Comparison of ENCODE assay signal across 7 mouse cellular contexts in the genomic region with DNA sequence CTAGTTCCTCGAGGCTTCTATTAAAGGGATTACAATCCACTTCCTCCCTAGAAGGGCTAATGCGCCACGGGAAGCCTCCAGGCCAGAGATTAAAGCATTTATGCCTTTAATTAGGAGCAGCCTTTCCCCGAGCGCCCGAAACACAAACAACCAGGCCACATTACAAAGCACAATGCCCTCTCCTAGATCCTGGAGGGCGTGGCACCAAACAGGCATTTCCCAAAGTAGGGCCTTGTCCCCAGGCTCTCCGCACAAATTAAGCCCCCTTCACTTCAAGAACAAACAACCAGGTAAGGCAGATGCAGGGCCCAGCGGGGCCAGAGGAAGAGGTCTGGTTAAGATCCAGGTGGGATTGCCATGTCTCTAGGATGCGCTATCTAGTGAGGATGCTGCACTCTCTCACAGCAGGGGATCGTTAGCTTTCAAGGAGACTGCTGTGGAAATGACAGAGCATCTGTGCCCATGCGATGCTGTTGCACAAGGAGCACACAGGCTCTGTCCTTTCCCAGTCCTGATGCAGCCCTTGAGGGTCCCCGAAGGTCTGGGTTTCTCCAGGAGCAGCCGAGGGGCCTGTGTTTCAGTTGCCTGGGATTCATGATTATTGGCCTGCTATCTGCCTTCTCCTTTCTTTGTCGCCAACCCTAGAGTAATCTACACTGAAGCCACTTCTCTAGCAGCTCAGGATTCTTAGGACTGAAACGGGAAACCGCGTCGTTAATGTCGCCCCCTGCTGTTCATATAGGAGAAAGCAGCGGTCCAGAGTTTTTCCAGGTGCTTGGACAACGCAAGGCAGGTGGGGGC. TPM values are rescaled to one million over a fixed set of nuclear protein-coding genes. Genes with fewer than 3 reads are reported as not detected.
DNase-seq lines count a peak whose midpoint lies in the region; ATAC-seq and TF ChIP-seq lines count a peak whose summit lies in the region.

No protein-coding gene starts in this region.

- no peaks in the 10 kb centered on the region for H3K9me3 ChIP-seq in MEL (replicated peaks; ENCODE audit: insufficient read depth, low read length)
- no peaks in the 10 kb centered on the region for H3K9me3 ChIP-seq in embryonic facial prominence, embryonic 14.5 days (ENCODE audit: control insufficient read depth, low read length)
- no peaks in the 10 kb centered on the region for H3K9me3 ChIP-seq in lung, postnatal 0 days (ENCODE audit: low read length)

- peak overlapping the region; percentile 53 for H3K4me2 ChIP-seq in embryonic facial prominence, embryonic 14.5 days (ENCODE audit: low read depth, low read length)
- H3K4me2 ChIP-seq in lung, postnatal 0 days (replicated peaks; ENCODE audit: low read depth, low read length), result peak overlapping the region; percentile 39; the same call in 1 of the 2 replicates

- no peaks in the 10 kb centered on the region for H3K79me2 ChIP-seq in MEL (ENCODE audit: control insufficient read depth, insufficient read depth, low read length, poor library complexity)

- TF ChIP-seq POLR2A in MEL (IDR thresholded peaks at IDR 0.05; ENCODE audit: control insufficient read depth in 1 of 2, insufficient read depth in 1 of 2, low read depth in 1 of 2, low read length in 2 of 2, poor library complexity in 1 of 2), result no peak
- no peak for TF ChIP-seq POLR2A in bone marrow macrophage, adult 2 months (IDR thresholded peaks at IDR 0.05; ENCODE audit: borderline replicate concordance, low read depth, low read length)

- DNase-seq in MEL (ENCODE audit: low read depth, low spot score), result peak; percentile 61
- peak; percentile 40 for DNase-seq in embryonic facial prominence, embryonic 14.5 days (ENCODE audit: low spot score)
- DNase-seq in heart, postnatal 4 days, result peak; percentile 48
- peak; percentile 18 for DNase-seq in layer of hippocampus, adult 9-10 months (ENCODE audit: low spot score)
- DNase-seq in lung, postnatal 0 days (ENCODE audit: low spot score), result peak; percentile 49
- DNase-seq in retina, postnatal 7 days (ENCODE audit: low read depth, low spot score), result peak; percentile 36

- TF ChIP-seq EP300 in MEL (IDR thresholded peaks at IDR 0.05; ENCODE audit: low read depth in 1 of 2, low read length in 2 of 2), result no peak
- no peak for TF ChIP-seq EP300 in lung, postnatal 0 days (IDR thresholded peaks at IDR 0.05)

- TF ChIP-seq CTCF in MEL (IDR thresholded peaks at IDR 0.05 in 2 of 3, conservative IDR thresholded peaks at IDR 0.05 in 1 of 3; ENCODE audit: control insufficient read depth in 1 of 3, insufficient read depth in 1 of 3, low read depth in 2 of 3, low read length in 3 of 3, poor library complexity in 1 of 3, severe bottlenecking in 1 of 3), result peak; percentile 73 to 82 (median 79)
- TF ChIP-seq CTCF in bone marrow macrophage, adult 2 months (IDR thresholded peaks at IDR 0.05; ENCODE audit: low read depth, low read length), result peak; percentile 97
- peak; percentile 75 for TF ChIP-seq CTCF in lung, postnatal 0 days (IDR thresholded peaks at IDR 0.05)

- peak; percentile 75 for ATAC-seq in embryonic facial prominence, embryonic 14.5 days (ENCODE audit: low read depth)
- no peak; the same call in 1 of the 2 replicates for ATAC-seq in lung, postnatal 0 days

- H3K4me3 ChIP-seq in MEL (ENCODE audit: control insufficient read depth in 1 of 2, insufficient read depth in 1 of 2, low read depth in 2 of 2, low read length in 2 of 2), result no peak overlapping the region
- no peak overlapping the region for H3K4me3 ChIP-seq in bone marrow macrophage, adult 2 months (ENCODE audit: insufficient read depth, low read length)
- peak overlapping the region; percentile 26 for H3K4me3 ChIP-seq in embryonic facial prominence, embryonic 14.5 days (ENCODE audit: low read depth, low read length)
- no peak overlapping the region for H3K4me3 ChIP-seq in lung, postnatal 0 days (ENCODE audit: low read depth, low read length)

- TF ChIP-seq RAD21 in MEL (IDR thresholded peaks at IDR 0.05; ENCODE audit: low read depth, low read length), result peak; percentile 46

- no peaks in the 10 kb centered on the region; a peak in 2 of 4 replicates for H3K27me3 ChIP-seq in MEL (ENCODE audit: control insufficient read depth in 1 of 2, insufficient read depth in 2 of 2, low read length in 2 of 2)
- H3K27me3 ChIP-seq in embryonic facial prominence, embryonic 14.5 days (replicated peaks; ENCODE audit: control insufficient read depth, insufficient read depth, low read length), result no peaks in the 10 kb centered on the region
- H3K27me3 ChIP-seq in lung, postnatal 0 days (replicated peaks; ENCODE audit: insufficient read depth, low read length), result no peaks in the 10 kb centered on the region

- H3K27ac ChIP-seq in MEL (ENCODE audit: control insufficient read depth, low read depth, low read length), result no peak overlapping the region
- H3K27ac ChIP-seq in bone marrow macrophage, adult 2 months (ENCODE audit: insufficient read depth, low read depth, low read length), result no peak overlapping the region
- no peak overlapping the region for H3K27ac ChIP-seq in embryonic facial prominence, embryonic 14.5 days (replicated peaks; ENCODE audit: low read depth, low read length)
- no peak overlapping the region for H3K27ac ChIP-seq in lung, postnatal 0 days (ENCODE audit: low read length)

- no peaks in the 10 kb centered on the region for H3K4me1 ChIP-seq in MEL (ENCODE audit: control insufficient read depth in 1 of 2, insufficient read depth in 2 of 2, low read length in 2 of 2)
- no peaks in the 10 kb centered on the region for H3K4me1 ChIP-seq in bone marrow macrophage, adult 2 months (ENCODE audit: control insufficient read depth, insufficient read depth, low read length)
- peaks cover 9% of the 10 kb centered on the region; the same call in 1 of the 2 replicates for H3K4me1 ChIP-seq in embryonic facial prominence, embryonic 14.5 days (ENCODE audit: control insufficient read depth, insufficient read depth, low read length)
- H3K4me1 ChIP-seq in lung, postnatal 0 days (ENCODE audit: insufficient read depth, low read depth, low read length), result no peaks in the 10 kb centered on the region

- H3K36me3 ChIP-seq in MEL (ENCODE audit: control insufficient read depth in 1 of 2, insufficient read depth in 2 of 2, low read length in 2 of 2), result no peaks in the 10 kb centered on the region
- H3K36me3 ChIP-seq in embryonic facial prominence, embryonic 14.5 days (ENCODE audit: control insufficient read depth, insufficient read depth, low read length), result no peaks in the 10 kb centered on the region
- H3K36me3 ChIP-seq in lung, postnatal 0 days (ENCODE audit: insufficient read depth, low read length), result no peaks in the 10 kb centered on the region

- H3K9ac ChIP-seq in MEL (ENCODE audit: control insufficient read depth, low read depth, low read length, poor library complexity, severe bottlenecking), result no peak overlapping the region
- H3K9ac ChIP-seq in embryonic facial prominence, embryonic 14.5 days (ENCODE audit: low read depth, low read length), result peak overlapping the region; percentile 48; the same call in 1 of the 2 replicates
- H3K9ac ChIP-seq in lung, postnatal 0 days (replicated peaks; ENCODE audit: low read depth), result no peak overlapping the region

- WGBS in embryonic facial prominence, embryonic 14.5 days, result 2% methylated on average over 22 of the region's 22 CpGs
- WGBS in lung, postnatal 0 days, result 8% methylated on average over 22 of the region's 22 CpGs

TF ChIP-seq in MEL, 35 proteins besides CTCF, POLR2A, EP300 and RAD21:
- TF ChIP-seq SMC3 (IDR thresholded peaks at IDR 0.05; ENCODE audit: low read depth, low read length) (peak; percentile 80), ELF1 (IDR thresholded peaks at IDR 0.05; ENCODE audit: low read depth, low read length) (no peak), ZC3H11A (IDR thresholded peaks at IDR 0.05; ENCODE audit: low read depth, low read length) (peak; percentile 54)

RNA-seq across cellular contexts. Expression of a gene that starts 2.7 kb away (rescaled TPM):
- not detected in 2 replicates for total RNA-seq in MEL (2012; rRNA removed)
- not detected for polyA plus RNA-seq in MEL (2012; ENCODE audit: insufficient read depth in 1 of 2, insufficient read length in 2 of 2, low read depth in 1 of 2, low replicate concordance in 2 of 2, missing spikeins in 1 of 2)
- polyA plus RNA-seq in bone marrow macrophage, adult 2 months (2012; ENCODE audit: insufficient read depth, insufficient read length, missing spikeins), result not detected in 2 replicates
- not detected in 2 replicates for polyA plus RNA-seq in embryonic facial prominence, embryonic 14.5 days (2014; fragmentation: Nextera tagmentation; extraction: Ambion mirVana)
- total RNA-seq in heart, postnatal 4 days (2021), result not detected
- polyA plus RNA-seq in lung, postnatal 0 days (2015; fragmentation: Nextera tagmentation; extraction: Ambion mirVana), result not detected in 2 replicates

RNA-seq across cellular contexts. Expression of a gene that starts 34.9 kb away (rescaled TPM):
- not detected in 2 replicates for total RNA-seq in MEL (2012; rRNA removed)
- polyA plus RNA-seq in MEL (2012; ENCODE audit: insufficient read depth in 1 of 2, insufficient read length in 2 of 2, low read depth in 1 of 2, low replicate concordance in 2 of 2, missing spikeins in 1 of 2), result not detected
- polyA plus RNA-seq in bone marrow macrophage, adult 2 months (2012; ENCODE audit: insufficient read depth, insufficient read length, missing spikeins), result not detected in 2 replicates
- 0.51 and 1.0 TPM in 2 replicates for polyA plus RNA-seq in embryonic facial prominence, embryonic 14.5 days (2014; fragmentation: Nextera tagmentation; extraction: Ambion mirVana)
- total RNA-seq in heart, postnatal 4 days (2021), result not detected
- not detected in 2 replicates for polyA plus RNA-seq in lung, postnatal 0 days (2015; fragmentation: Nextera tagmentation; extraction: Ambion mirVana)
